Mouse (Mus musculus): ENCODE results near the gene Ces1c.

GRCm38 (mm10) chr8:93091324-93091723, 39.8 kb downstream of the Ces1c start:
- TF ChIP-seq CTCF (IDR thresholded peaks at IDR 0.05; ENCODE audit: extremely low read depth, insufficient read length, insufficient replicate concordance, low read depth, low read length) (no peak), POLR2A (IDR thresholded peaks at IDR 0.05; ENCODE audit: low read depth, low read length) (no peak)
